Mouse (Mus musculus) myocyte (in vitro differentiated cells): ENCODE measurements around the gene Kif1a.

Experiments used
- POLR2A ChIP-seq: IDR thresholded peaks from one replicate; pipeline ENCODE4 v1.6.1; 2011; ENCODE audit warnings: low read depth, mild to moderate bottlenecking, control low read depth, moderate library complexity; ENCODE audit not compliant: insufficient read length
- SRF ChIP-seq: IDR thresholded peaks from one replicate; pipeline ENCODE4 v1.6.1; 2011; ENCODE audit warnings: low read depth; ENCODE audit not compliant: control insufficient read depth, insufficient read length
- TCF12 ChIP-seq: IDR thresholded peaks from one replicate; pipeline ENCODE4 v1.6.1; 2011; ENCODE audit warnings: mild to moderate bottlenecking, control low read depth; ENCODE audit not compliant: poor library complexity, insufficient read depth, severe bottlenecking
- USF1 ChIP-seq: IDR thresholded peaks from one replicate; pipeline ENCODE4 v1.6.1; 2011; ENCODE audit warnings: low read depth, mild to moderate bottlenecking, control low read depth, moderate library complexity

- TF ChIP-seq TCF12 (no peak), POLR2A (no peak), SRF (no peak), USF1 (no peak)
Measured at GRCm38 (mm10) chr1:92992214-92992855, 109.4 kb downstream of the Kif1a start.
